Mouse (Mus musculus) forebrain, embryonic 11.5 days (tissue): ENCODE measurements around the gene Gm42421. TPM values are rescaled to one million over a fixed set of nuclear protein-coding genes. Genes with fewer than 3 reads are reported as not detected.

Experiments used
- ATAC-seq: fragments of 200-750 bp; cut with Nextera tagmentation; replicated peaks from 2 replicates; pipeline ENCODE4 v1.8.0; 2017; ENCODE audit warnings: moderate TSS enrichment; ENCODE audit not compliant: low FRiP score
- DNase-seq: peaks from one replicate; pipeline ENCODE4 v3.0.0-alpha.2; 2017; ENCODE audit warnings: low spot score
- H3K27ac ChIP-seq: fragments of 300-500 bp; sonication (generic); 2 replicates; pipeline ENCODE4 v1.5.1; 2014; ENCODE audit warnings: low read depth, low read length
- H3K27me3 ChIP-seq: fragments of 300-500 bp; sonication (generic); 2 replicates; pipeline ENCODE4 v1.6.1; 2014; ENCODE audit warnings: mild to moderate bottlenecking, low read length, mixed read lengths; ENCODE audit not compliant: control insufficient read depth, insufficient read depth
- H3K36me3 ChIP-seq: fragments of 300-500 bp; sonication (generic); 2 replicates; pipeline ENCODE4 v1.6.1; 2014; ENCODE audit warnings: mild to moderate bottlenecking, low read length, moderate library complexity, mixed read lengths; ENCODE audit not compliant: control insufficient read depth, insufficient read depth
- H3K4me1 ChIP-seq: fragments of 300-500 bp; sonication (generic); replicated peaks from 2 replicates; pipeline ENCODE4 v1.6.1; 2014; ENCODE audit warnings: low read length, mixed read lengths; ENCODE audit not compliant: control insufficient read depth, insufficient read depth
- H3K4me2 ChIP-seq: fragments of 300-500 bp; sonication (generic); 2 replicates; pipeline ENCODE4 v1.6.1; 2014; ENCODE audit warnings: low read depth, mild to moderate bottlenecking, low read length, moderate library complexity, mixed read lengths; ENCODE audit not compliant: severe bottlenecking
- H3K4me3 ChIP-seq: fragments of 300-500 bp; sonication (generic); 2 replicates; pipeline ENCODE4 v1.5.1; 2014; ENCODE audit warnings: low read depth, low read length
- H3K9ac ChIP-seq: fragments of 300-500 bp; sonication (generic); 2 replicates; pipeline ENCODE4 v1.6.1; 2014; ENCODE audit warnings: low read length
- H3K9me3 ChIP-seq: fragments of 300-500 bp; sonication (generic); 2 replicates; pipeline ENCODE4 v1.6.1; 2016; ENCODE audit warnings: low read length, mixed read lengths; ENCODE audit not compliant: control insufficient read depth
- WGBS: fragments of 180-500 bp; shearing (Covaris S2); extraction: QIAGEN DNeasy Blood & Tissue Kit; methylation state at CpG from one replicate; pipeline ENCODE4 v1.1.7; 2014; 5-methylcytosine and 5-hydroxymethylcytosine counted together
- polyA plus RNA-seq: library from polyadenylated mRNA; unstranded; fragments of >200 nt; fragmentation: Nextera tagmentation; extraction: Ambion mirVana; gene quantifications from 2 replicates; pipeline ENCODE4 v1.2.1, GENCODE M21; 2014

The Gm42421 gene
- polyA plus RNA-seq, 1 experiment from 2014 or later: 1.4 TPM

DNA sequence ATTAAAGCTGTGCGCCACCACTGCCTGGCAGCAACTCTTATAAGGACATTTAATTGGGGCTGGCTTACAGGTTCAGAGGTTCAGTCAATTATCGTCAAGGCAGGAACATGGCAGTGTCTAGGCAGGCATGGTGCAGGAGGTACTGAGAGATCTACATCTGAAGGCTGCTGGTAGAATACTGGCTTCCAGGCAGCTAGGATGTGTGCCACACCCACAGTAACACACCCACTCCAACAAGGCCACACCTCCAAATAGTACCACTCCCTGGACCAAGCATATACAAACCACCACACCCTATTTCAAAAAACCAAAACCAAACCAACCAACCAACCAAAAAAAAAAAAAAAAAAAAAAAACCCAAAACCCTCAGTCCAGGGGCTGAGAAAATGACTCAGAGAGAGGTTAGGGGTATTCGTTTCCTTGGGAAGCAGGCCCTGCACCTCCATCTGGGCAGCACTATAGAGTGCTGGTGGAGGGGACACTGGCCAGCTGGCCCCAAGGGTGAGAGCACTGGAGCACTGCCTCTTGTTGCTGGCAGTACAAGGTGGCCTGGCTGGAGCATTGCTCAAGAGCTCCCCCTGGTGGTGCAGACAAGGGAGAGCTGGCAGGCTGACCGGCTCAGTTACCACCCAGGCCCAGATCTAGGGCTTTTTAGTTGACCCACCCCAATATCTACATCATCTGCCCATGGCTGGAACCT, 47.1 kb downstream of the Gm42421 start:
- ATAC-seq (peak; percentile 78), DNase-seq (peak; percentile 87)
- Histone ChIP-seq H3K4me2 (no peak overlapping the region), H3K36me3 (no peaks in the 10 kb centered on the region), H3K9ac (no peak overlapping the region), H3K4me3 (no peak overlapping the region), H3K27me3 (no peaks in the 10 kb centered on the region), H3K9me3 (no peaks in the 10 kb centered on the region), H3K27ac (no peak overlapping the region), H3K4me1 (no peaks in the 10 kb centered on the region)
- 46% methylated on average over 4 of the region's 4 CpGs for WGBS

DNA sequence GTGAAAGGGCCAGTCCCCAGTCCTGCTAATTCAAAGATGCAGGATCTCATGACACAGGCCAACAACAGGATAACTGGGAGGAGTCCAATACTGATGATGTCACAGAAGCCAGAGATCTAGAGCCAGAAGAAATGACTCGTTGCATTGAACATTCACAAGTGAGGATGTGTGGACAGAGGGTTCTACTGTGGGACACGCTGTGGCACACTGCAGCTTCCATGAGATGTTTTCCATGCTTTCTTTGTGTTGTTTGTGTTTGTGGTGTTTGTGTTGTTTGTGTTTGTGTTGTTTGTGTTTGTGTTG, 47.6 kb downstream of the Gm42421 start:
- WGBS: 76% methylated on average over 2 of the region's 2 CpGs
- Histone ChIP-seq H3K4me1 (no peaks in the 10 kb centered on the region), H3K4me3 (no peak overlapping the region), H3K9ac (no peak overlapping the region), H3K27ac (no peak overlapping the region), H3K9me3 (no peaks in the 10 kb centered on the region), H3K4me2 (no peak overlapping the region), H3K27me3 (no peaks in the 10 kb centered on the region), H3K36me3 (no peaks in the 10 kb centered on the region)
- DNase-seq: no peak
- peak; percentile 42; the same call in 1 of the 2 replicates for ATAC-seq

DNA sequence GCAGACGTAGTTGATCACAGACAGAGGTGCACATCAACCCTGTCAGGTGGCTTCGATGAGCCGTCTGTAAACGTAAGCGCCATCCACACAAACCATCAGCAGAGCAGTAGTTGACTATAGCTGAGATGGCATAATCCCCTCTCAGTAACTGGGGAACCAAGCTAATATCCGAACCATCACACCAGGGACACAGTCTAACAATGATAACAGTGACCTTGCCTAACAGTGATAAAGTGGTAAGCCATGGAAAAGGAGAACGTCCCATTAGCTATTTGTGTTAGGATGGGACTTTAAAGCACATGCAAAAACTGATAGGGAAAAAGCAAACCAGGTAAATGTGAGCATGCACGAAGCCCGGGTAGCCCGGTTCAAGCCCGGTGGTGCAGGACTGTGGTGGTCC, 48.3 kb downstream of the Gm42421 start:
- peaks cover 3% of the 10 kb centered on the region; the same call in 1 of the 2 replicates for H3K4me1 ChIP-seq
- ATAC-seq (no peak), DNase-seq (no peak)
- no peaks in the 10 kb centered on the region for H3K36me3 ChIP-seq
- no peak overlapping the region for H3K27ac ChIP-seq
- no peak overlapping the region for H3K4me3 ChIP-seq
- no peaks in the 10 kb centered on the region for H3K9me3 ChIP-seq
- WGBS: 91% methylated on average over 11 of the region's 11 CpGs
- H3K9ac ChIP-seq: no peak overlapping the region
- no peaks in the 10 kb centered on the region for H3K27me3 ChIP-seq
- no peak overlapping the region for H3K4me2 ChIP-seq

- Histone ChIP-seq H3K27ac (no peak overlapping the region), H3K9me3 (no peaks in the 10 kb centered on the region), H3K9ac (no peak overlapping the region), H3K36me3 (no peaks in the 10 kb centered on the region), H3K27me3 (no peaks in the 10 kb centered on the region), H3K4me3 (no peak overlapping the region), H3K4me1 (peaks cover 3% of the 10 kb centered on the region; the same call in 1 of the 2 replicates), H3K4me2 (no peak overlapping the region)
- DNase-seq (no peak), ATAC-seq (no peak)
- 84% methylated on average over 16 of the region's 16 CpGs for whole genome bisulfite sequencing
Observed at GRCm38 (mm10) chr5:143976726-143977431, 48.9 kb downstream of the Gm42421 start.

- DNase-seq (no peak), ATAC-seq (no peak)
- H3K27ac ChIP-seq: no peak overlapping the region
- H3K4me1 ChIP-seq: peaks cover 3% of the 10 kb centered on the region; the same call in 1 of the 2 replicates
- H3K36me3 ChIP-seq: no peaks in the 10 kb centered on the region; the same call in 1 of the 2 replicates
- H3K9me3 ChIP-seq: no peaks in the 10 kb centered on the region
- 32% methylated on average over 9 of the region's 9 CpGs for WGBS
- no peak overlapping the region for H3K4me3 ChIP-seq
- no peak overlapping the region for H3K9ac ChIP-seq
- H3K27me3 ChIP-seq: no peaks in the 10 kb centered on the region
- no peak overlapping the region for H3K4me2 ChIP-seq
Observed at GRCm38 (mm10) chr5:143980858-143981257, 52.9 kb downstream of the Gm42421 start.

DNA sequence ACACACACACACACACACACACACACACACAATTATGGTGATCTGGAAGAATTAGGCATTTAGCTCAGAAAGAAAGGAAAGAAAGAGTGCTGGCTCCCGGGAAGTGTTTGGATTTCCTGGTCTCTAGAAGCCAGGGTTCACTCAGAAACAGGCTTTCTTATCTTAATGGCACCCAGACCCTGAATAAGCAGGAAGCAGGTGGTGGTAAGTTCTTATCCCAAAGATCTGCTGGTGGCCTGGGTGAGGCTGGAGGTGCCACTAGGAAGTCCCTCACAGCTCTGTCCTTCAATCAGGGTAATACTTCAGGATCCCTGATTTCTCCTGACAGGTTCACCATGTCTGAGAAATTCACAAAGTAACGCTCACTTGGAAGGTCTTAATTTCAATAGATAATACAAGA, 54.4 kb downstream of the Gm42421 start:
- 85% methylated on average over 2 of the region's 2 CpGs for WGBS
- no peak overlapping the region for H3K27ac ChIP-seq
- DNase-seq: no peak
- H3K4me3 ChIP-seq: no peak overlapping the region
- no peaks in the 10 kb centered on the region; the same call in 1 of the 2 replicates for H3K36me3 ChIP-seq
- no peaks in the 10 kb centered on the region for H3K9me3 ChIP-seq
- H3K27me3 ChIP-seq: no peaks in the 10 kb centered on the region
- H3K9ac ChIP-seq: no peak overlapping the region
- H3K4me2 ChIP-seq: no peak overlapping the region
- no peak for ATAC-seq
- peaks cover 3% of the 10 kb centered on the region; the same call in 1 of the 2 replicates for H3K4me1 ChIP-seq

- peaks cover 3% of the 10 kb centered on the region; the same call in 1 of the 2 replicates for H3K4me1 ChIP-seq
- H3K9me3 ChIP-seq: no peaks in the 10 kb centered on the region
- no peaks in the 10 kb centered on the region for H3K27me3 ChIP-seq
- DNase-seq (no peak), ATAC-seq (no peak)
- H3K27ac ChIP-seq: no peak overlapping the region
- no peak overlapping the region for H3K4me3 ChIP-seq
- H3K36me3 ChIP-seq: no peaks in the 10 kb centered on the region; the same call in 1 of the 2 replicates
- no peak overlapping the region for H3K4me2 ChIP-seq
- 95% methylated on average over 7 of the region's 7 CpGs for WGBS
- no peak overlapping the region for H3K9ac ChIP-seq
Observed at GRCm38 (mm10) chr5:143985381-143985780, 57.4 kb downstream of the Gm42421 start.
